Mouse (Mus musculus): Measurements from ENCODE around the gene Il11ra1. TPM values are rescaled to one million over a fixed set of nuclear protein-coding genes. Genes with fewer than 3 reads are reported as not detected.

The Il11ra1 gene
- polyA plus RNA-seq, 1 experiment from 2014 or later: 76.5 TPM

DNA sequence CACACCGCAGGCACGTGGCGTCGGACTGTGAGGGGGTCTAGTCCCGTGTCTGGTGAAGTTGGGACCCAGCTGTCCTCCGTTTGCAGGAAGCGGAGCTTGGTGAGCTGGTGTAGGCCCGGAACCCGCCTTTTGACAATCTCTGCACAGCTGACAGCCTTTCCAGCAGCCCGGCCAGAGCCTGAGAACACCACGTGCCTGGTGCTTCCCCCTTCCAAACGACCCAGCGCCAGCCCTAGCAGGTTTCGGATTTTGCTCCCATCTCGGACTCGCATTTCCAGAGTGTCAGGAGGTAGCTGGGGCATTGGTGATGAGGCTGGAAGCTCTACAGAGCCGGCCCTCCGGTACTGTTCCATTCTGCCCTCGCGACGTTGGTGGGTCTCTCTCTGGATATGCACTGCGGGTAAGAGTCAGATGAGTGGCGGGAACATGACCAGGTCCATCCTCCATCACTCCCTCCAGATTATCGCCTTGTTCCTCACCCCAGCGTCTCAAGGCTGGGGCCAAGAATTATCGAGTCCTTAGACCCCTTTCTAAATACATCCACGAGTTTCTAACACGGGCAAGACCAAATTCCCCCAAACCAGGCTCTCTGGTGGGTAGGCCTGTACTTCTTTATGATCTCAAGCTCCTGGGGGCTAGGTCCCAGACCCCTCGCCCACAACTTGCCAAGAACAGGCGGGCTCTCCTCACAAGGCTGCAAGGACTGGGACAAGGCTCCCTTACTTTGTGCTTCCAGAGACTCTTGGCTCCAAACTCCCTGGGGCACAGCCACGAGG, 12.8 kb downstream of the Il11ra1 start:
- 49% methylated on average over 31 of the region's 31 CpGs for WGBS
- Histone ChIP-seq H3K9me3 (no peaks in the 10 kb centered on the region), H3K4me3 (peak overlapping the region; percentile 72), H3K36me3 (peaks cover 26% of the 10 kb centered on the region), H3K4me2 (replicated peaks) (peak overlapping the region; percentile 91), H3K27ac (replicated peaks) (peak overlapping the region; percentile 57; the same call in 1 of the 2 replicates), H3K9ac (replicated peaks) (peak overlapping the region; percentile 83), H3K4me1 (peaks cover 41% of the 10 kb centered on the region), H3K27me3 (no peaks in the 10 kb centered on the region)
- no peak for ATAC-seq (ENCODE audit: low FRiP score, low read depth)

DNA sequence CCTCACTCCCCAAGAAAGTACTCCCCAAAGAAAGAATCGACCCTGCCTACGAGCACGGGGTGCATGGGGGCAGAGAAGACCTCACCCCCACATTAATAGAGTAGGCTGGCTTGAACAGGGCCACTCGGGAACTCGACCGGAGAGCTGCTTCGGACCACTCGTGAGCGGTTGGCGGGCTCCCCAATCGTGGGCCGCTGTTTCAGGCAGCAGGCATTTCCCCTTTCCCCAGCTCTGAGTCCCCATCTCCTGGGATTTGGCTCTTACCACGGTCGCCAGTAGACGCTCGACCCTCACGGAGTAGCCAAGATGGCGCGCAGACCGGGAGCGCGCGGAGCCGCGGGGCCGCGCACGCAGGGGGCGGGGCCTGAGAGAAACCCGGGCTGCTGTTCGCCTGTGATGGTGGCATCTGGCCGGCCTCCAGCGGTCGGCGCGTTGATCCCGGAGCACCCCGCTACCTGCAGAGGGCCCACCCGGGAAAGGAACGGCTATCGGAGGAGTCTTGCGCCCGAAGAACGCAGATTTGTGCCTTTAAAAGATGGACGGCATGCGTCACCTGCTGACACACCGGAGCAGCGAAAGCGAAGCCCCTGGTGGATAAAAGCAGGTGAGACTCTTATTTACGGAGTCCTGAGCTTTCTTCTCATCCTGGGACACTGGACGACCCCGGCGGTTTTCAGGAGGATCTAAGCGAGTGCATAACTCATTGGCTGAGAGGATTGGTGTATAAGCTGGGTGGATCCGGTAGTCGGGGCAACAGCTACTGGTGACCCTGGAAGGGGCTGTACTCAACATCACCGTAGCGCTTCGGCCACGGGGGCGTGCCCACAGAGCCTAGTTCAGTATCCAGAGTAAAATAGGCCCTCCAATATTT, 13.6 kb downstream of the Il11ra1 start, which contains the start of gene Rpp25l:
Rpp25l (minus strand) TSS at position 338 of the 871 bp plus-strand sequence.
- peak within 1 kb of the TSS; percentile 83 for H3K9ac ChIP-seq (replicated peaks)
- under 1% methylated on average over 61 of the region's 61 CpGs for WGBS
- peak within 1 kb of the TSS; percentile 57 for H3K27ac ChIP-seq (replicated peaks)
- no peaks in the 10 kb centered on the region for H3K27me3 ChIP-seq
- H3K4me2 ChIP-seq (replicated peaks): peak within 1 kb of the TSS; percentile 91
- peak within 1 kb of the TSS; percentile 72 for H3K4me3 ChIP-seq
- H3K4me1 ChIP-seq: peaks cover 34% of the 10 kb centered on the region
- no peaks in the 10 kb centered on the region for H3K9me3 ChIP-seq
- H3K36me3 ChIP-seq: peaks cover 35% of the 10 kb centered on the region
- ATAC-seq (ENCODE audit: low FRiP score, low read depth): peak; percentile 57

DNA sequence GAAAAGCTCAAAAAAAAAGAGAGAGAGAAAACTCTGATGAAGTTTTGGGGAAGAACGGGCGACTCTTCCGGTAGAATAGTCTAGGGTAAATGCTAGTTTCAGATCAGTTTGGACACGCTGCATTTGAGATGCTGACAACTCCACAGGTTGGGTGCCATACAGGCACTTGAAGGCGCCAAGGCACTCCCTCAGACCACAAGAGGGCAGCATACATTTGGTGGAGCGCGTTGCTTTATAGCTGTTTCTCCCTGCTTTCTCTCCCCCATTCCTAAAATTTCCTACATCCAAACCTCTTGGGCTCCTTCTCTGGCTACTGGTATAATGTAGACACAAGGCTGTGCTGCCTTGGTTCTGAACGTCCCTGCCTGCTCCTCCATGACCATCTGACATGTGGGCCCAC, 14.5 kb downstream of the Il11ra1 start:
- H3K9me3 ChIP-seq: no peaks in the 10 kb centered on the region
- H3K4me3 ChIP-seq: no peak overlapping the region
- H3K27ac ChIP-seq (replicated peaks): no peak overlapping the region
- no peak overlapping the region for H3K9ac ChIP-seq (replicated peaks)
- peak overlapping the region; percentile 91 for H3K4me2 ChIP-seq (replicated peaks)
- H3K27me3 ChIP-seq: no peaks in the 10 kb centered on the region
- 16% methylated on average over 8 of the region's 8 CpGs for WGBS
- no peak for ATAC-seq (ENCODE audit: low FRiP score, low read depth)
- peaks cover 34% of the 10 kb centered on the region for H3K4me1 ChIP-seq
- peaks cover 43% of the 10 kb centered on the region for H3K36me3 ChIP-seq

DNA sequence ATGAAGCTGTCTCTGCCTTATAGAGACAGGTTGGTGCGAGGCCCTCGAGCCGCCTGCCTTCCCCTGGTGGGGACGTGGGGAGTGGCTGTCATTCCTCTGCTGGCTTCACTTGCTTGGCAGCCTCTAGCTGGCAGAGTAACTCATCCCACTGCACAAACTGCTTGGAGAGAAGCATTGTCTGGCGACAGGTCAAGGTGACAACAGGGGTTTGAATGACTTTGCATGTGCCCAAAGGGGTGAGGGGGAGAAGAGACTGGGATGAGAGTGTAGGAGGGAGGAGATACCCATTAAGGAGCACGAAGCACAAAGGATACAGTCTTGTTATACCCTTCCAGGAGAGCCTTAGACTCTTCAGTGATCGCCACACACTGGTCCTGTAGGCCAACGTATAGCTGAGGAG, 15.3 kb downstream of the Il11ra1 start:
- Histone ChIP-seq H3K4me3 (no peak overlapping the region), H3K27me3 (no peaks in the 10 kb centered on the region), H3K4me2 (replicated peaks) (no peak overlapping the region), H3K9me3 (no peaks in the 10 kb centered on the region), H3K27ac (replicated peaks) (no peak overlapping the region), H3K4me1 (peaks cover 34% of the 10 kb centered on the region), H3K36me3 (peaks cover 51% of the 10 kb centered on the region), H3K9ac (replicated peaks) (no peak overlapping the region)
- 78% methylated on average over 8 of the region's 8 CpGs for WGBS
- ATAC-seq (ENCODE audit: low FRiP score, low read depth): no peak

DNA sequence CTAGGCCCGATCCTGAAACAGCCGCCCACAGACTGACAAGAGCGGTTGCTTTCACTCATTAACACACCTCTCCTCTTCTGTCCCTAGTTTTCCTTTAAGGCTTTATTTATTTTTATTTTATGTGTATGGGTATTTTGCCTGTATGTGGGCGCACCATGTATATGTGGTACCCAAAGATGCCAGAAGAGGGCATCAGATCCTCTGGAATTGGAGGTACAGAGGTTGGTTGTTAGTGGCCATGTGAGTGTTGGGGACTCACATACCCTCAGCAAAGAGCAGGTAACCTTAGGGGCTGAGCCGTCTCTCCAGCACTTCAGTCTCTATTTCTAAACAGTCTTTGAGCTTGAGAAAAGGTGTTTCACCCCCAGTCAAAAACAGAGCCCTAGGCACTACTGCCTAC, 15.8 kb downstream of the Il11ra1 start:
- Histone ChIP-seq H3K36me3 (peaks cover 56% of the 10 kb centered on the region), H3K27me3 (no peaks in the 10 kb centered on the region), H3K27ac (replicated peaks) (no peak overlapping the region), H3K4me3 (no peak overlapping the region), H3K9me3 (no peaks in the 10 kb centered on the region), H3K4me2 (replicated peaks) (no peak overlapping the region), H3K4me1 (peaks cover 34% of the 10 kb centered on the region), H3K9ac (replicated peaks) (no peak overlapping the region)
- ATAC-seq (ENCODE audit: low FRiP score, low read depth): no peak
- 80% methylated on average over 5 of the region's 5 CpGs for WGBS

DNA sequence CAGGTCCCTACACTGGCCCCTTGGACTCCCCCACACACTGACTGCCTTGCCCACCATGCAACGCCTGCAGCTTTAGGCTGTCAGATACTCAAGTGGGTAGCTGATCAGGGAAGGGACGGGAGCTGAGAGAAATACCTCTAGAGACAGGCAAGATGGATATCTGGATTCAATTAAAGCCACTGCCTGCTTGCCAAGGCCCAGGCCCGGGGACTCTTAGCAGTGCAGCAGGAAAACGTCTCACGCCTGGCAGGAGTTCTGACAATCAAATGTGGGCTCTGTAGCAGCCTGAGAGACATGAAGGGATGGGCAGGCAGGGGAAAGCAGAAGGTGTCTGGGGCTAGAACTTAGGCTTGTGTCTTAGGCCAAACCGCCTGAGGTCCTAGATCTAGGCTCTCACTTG, 17.0 kb downstream of the Il11ra1 start:
- ATAC-seq (ENCODE audit: low FRiP score, low read depth): no peak
- Histone ChIP-seq H3K4me2 (replicated peaks) (no peak overlapping the region), H3K36me3 (peaks cover 53% of the 10 kb centered on the region), H3K9me3 (no peaks in the 10 kb centered on the region), H3K27me3 (no peaks in the 10 kb centered on the region), H3K27ac (replicated peaks) (peak overlapping the region; percentile 35; the same call in 1 of the 2 replicates), H3K4me1 (peaks cover 28% of the 10 kb centered on the region), H3K4me3 (no peak overlapping the region), H3K9ac (replicated peaks) (no peak overlapping the region)
- 71% methylated on average over 6 of the region's 6 CpGs for WGBS

DNA sequence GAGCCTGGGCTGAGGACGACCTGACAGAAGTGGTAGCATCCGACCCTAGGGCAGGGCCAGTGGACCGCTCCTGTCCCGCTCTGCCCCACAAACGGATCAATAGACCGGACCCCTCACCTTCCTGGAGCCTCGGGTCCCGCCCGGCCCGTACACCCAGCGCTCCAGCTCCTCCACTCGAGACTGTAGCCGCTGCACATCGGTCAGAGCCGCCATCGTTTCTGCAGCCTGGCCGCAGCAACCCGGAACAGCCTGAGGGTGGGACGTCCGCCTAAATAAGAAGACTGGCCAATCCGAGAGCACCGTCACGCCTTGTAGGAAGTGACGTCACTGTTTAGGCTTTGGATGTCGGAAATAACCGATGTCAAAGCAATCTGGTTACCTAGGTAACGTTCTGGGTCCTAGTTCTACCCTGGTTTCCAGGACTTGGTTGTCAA, 23.1 kb downstream of the Il11ra1 start, which contains the start of gene Dctn3:
Dctn3 (minus strand) TSS at position 253 of the 434 bp plus-strand sequence.
- peak within 1 kb of the TSS; percentile 84 for H3K9ac ChIP-seq (replicated peaks)
- H3K4me3 ChIP-seq: peak within 1 kb of the TSS; percentile 84
- under 1% methylated on average over 27 of the region's 27 CpGs for WGBS
- no peaks in the 10 kb centered on the region for H3K9me3 ChIP-seq
- peaks cover 39% of the 10 kb centered on the region for H3K4me1 ChIP-seq
- ATAC-seq (ENCODE audit: low FRiP score, low read depth): peak; percentile 94
- peak within 1 kb of the TSS; percentile 92 for H3K4me2 ChIP-seq (replicated peaks)
- H3K36me3 ChIP-seq: peaks cover 28% of the 10 kb centered on the region
- no peak within 1 kb of the TSS for H3K27ac ChIP-seq (replicated peaks)
- peaks cover 43% of the 10 kb centered on the region for H3K27me3 ChIP-seq

DNA sequence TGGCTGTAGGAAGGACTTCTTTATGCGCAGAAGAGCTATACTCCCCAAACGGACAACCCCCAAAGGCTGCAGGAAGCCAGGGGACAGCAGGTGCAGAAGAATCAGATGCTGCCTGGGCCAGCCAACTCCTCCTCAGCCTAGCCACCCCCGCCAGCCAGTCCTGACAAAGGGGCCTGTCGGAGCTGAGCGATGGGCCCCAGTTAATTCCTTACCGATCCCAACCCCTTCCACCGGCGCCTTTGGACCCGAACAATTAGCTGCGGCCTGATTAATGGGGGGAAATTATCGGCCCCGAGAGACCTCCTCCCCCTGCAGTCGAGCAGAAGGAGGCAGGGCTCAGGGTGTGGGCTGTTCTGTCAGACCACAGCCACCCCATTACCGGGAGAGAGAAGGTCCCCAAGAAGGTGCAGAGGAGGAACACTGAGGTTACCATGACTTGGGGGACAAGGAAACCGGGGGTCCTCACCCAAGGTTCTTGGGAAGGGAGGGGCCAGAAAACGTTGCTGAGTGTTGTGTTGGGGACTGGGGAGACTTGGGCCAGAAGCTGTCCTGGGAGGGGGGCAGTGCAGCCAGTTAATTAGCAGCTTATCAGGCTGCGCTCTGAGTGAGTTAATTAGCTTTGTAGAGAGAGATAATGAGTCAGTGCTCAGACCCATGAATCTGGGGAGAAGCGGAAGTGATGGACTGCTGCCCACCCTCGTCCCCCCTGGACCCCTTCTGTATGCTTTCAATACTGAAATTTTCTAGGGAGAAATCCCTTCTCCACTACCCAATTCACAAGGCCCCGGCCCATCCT, 27.2 kb downstream of the Il11ra1 start:
- Histone ChIP-seq H3K27ac (replicated peaks) (no peak overlapping the region), H3K9ac (replicated peaks) (0 out of 2 replicates have a peak overlapping the region, but pooled peaks have one; percentile 24), H3K27me3 (peaks cover 81% of the 10 kb centered on the region), H3K4me2 (replicated peaks) (peak overlapping the region; percentile 23), H3K36me3 (no peaks in the 10 kb centered on the region), H3K9me3 (no peaks in the 10 kb centered on the region), H3K4me3 (0 out of 2 replicates have a peak overlapping the region, but pooled peaks have one; percentile 5), H3K4me1 (peaks cover 40% of the 10 kb centered on the region)
- whole genome bisulfite sequencing: 14% methylated on average over 20 of the region's 20 CpGs
- ATAC-seq (ENCODE audit: low FRiP score, low read depth): no peak

DNA sequence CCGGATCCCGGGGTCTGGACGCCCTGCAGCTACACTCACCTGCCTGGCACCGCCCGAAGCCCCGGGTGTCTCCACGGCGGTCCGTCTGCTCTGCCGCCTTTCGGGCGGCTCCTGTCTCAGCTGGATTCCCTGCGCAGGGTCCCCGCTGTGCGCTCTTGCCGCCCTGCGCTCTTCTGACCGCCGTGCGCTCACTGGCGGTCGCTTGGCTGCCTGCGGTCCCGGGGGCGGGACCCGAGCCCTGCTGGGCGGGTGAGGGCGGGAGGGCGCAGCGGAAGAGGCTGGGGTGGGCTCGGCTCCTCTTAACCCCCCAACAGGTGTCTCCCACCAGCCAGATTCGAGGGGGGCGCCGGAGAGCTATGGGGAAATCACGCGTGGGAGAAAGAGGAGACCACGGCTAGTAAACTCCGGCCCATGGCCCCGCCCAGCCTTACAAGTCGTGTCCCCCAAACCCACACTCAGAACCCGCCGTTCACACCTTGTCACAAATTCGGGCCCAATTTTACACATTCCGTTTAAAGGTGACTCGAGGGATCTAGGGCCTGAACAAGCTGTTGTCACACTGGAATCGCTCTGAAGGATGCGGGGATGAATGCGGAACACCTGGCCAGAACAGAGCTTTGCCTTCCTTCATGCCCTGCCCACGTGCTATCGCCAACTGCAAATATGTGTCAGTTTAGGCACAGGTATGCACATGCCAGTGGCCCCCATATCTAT, 31.4 kb downstream of the Il11ra1 start, which contains the start of gene Arid3c:
Arid3c (minus strand) TSS at position 91 of the 714 bp plus-strand sequence.
- Histone ChIP-seq H3K4me2 (replicated peaks) (peak within 1 kb of the TSS; percentile 56), H3K27me3 (peaks cover 77% of the 10 kb centered on the region), H3K9me3 (no peaks in the 10 kb centered on the region), H3K4me3 (peak within 1 kb of the TSS; percentile 37), H3K36me3 (no peaks in the 10 kb centered on the region), H3K4me1 (peaks cover 21% of the 10 kb centered on the region), H3K27ac (replicated peaks) (no peak within 1 kb of the TSS), H3K9ac (replicated peaks) (peak within 1 kb of the TSS; percentile 47)
- WGBS: 2% methylated on average over 50 of the region's 50 CpGs
- peak; percentile 34; the same call in 1 of the 2 replicates for ATAC-seq (ENCODE audit: low FRiP score, low read depth)

DNA sequence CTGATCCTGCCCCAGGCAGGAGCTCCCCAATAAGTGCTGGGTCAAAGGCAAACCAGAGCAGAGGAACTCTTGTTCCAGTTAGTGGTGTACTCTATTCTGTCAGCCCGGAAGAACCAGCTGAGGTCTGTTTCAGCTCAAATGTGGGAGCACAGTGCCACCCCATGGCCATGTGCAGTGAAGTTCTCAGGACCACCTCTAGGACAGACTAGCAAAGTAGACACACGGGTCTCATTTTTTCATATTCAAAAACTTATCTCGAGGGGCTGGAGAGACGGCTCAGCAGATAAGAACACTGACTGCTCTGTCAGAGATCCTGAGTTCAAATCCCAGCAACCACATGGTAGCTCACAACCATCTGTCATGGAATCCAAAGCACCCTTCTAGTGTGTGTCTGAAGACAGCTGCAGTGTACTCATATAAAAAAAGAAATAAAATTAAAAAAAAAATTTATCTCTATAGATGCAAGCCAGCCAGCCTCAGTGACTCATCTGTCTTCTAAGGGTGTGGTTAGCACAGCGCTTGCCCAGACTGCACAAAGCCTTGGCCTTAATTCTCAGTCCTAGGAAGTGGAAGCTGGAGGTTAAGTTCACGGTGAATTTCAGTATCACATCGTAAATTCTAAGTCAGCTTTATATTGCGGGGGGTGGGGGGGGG, 37.9 kb downstream of the Il11ra1 start:
- Histone ChIP-seq H3K9me3 (no peaks in the 10 kb centered on the region), H3K4me2 (replicated peaks) (no peak overlapping the region), H3K4me1 (peaks cover 16% of the 10 kb centered on the region), H3K27me3 (peaks cover 16% of the 10 kb centered on the region), H3K9ac (replicated peaks) (no peak overlapping the region), H3K27ac (replicated peaks) (no peak overlapping the region), H3K36me3 (peaks cover 15% of the 10 kb centered on the region), H3K4me3 (no peak overlapping the region)
- WGBS: 50% methylated on average over 8 of the region's 8 CpGs
- no peak; the same call in 1 of the 2 replicates for ATAC-seq (ENCODE audit: low FRiP score, low read depth)
